Mouse (Mus musculus) stomach, postnatal 0 days (tissue): ENCODE measurements around the gene Rras2.

Source experiments
- CTCF ChIP-seq: IDR thresholded peaks from 2 replicates; pipeline ENCODE4 v1.5.1; 2016; ENCODE audit warnings: antibody characterized with exemption, low read depth, mild to moderate bottlenecking, moderate library complexity
- EP300 ChIP-seq: optimal IDR thresholded peaks from 2 replicates; pipeline ENCODE3; 2016; ENCODE audit warnings: antibody characterized with exemption

DNA sequence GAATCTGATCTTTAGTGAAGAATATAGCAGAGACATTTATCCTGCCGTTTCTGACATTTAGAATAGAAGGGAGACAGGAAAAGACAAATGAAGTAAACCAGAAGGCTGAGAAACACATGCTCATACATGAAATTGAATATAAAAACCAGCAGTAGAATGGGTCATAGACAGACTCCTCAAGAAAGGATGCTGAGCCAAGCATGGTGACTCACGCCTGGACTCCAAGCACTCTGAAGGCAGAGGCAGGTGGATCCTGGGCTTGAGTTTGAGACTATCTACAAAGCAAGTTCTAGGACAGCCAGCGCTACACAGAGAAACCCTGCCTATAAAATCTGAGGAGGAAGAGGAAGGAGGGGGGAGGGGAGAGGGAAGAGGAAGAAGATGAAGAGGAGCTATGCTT lies 27.4 kb downstream of the Rras2 start:
- no peak for TF ChIP-seq CTCF
- no peak for TF ChIP-seq EP300
